ENCODE assay signal across 21 mouse cellular contexts in the genomic region with DNA sequence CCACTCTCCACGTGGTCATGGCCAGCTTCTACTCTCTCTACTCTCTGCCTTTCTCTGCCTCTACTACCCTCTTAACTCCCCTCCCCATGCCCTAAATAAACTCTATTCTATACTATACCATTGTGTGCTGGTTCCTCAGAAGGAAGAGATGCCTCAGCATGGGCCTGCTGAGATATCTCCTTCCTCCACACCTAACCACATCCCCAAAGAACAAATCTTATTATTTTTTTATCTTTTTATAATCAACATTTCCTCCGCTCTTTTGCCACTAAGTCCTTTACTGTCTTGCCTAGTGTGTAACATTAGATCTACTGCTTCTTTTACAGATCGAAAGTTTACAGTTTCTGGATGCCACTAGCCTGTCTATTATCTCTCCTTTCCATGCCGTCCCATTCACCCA. TPM values are rescaled to one million over a fixed set of nuclear protein-coding genes. Genes with fewer than 3 reads are reported as not detected.
"Had no signal": no experiment of that assay in that cellular context is flagged by ENCODE, and none has a peak within 500 bp of the region (broad histone marks: within the 10 kb centered on the region; RNA-seq: fewer than 3 reads in every experiment).

No protein-coding gene starts in this region.

- H3K4me1 ChIP-seq: midbrain, embryonic 10.5 days; midbrain, embryonic 12.5 days; neural tube, embryonic 13.5 days; neural tube, embryonic 15.5 days had no signal

- H3K27me3 ChIP-seq: midbrain, embryonic 12.5 days; neural tube, embryonic 13.5 days; neural tube, embryonic 15.5 days had no signal

- H3K27ac ChIP-seq: midbrain, embryonic 10.5 days; midbrain, embryonic 12.5 days; neural tube, embryonic 13.5 days; neural tube, embryonic 15.5 days had no signal

- H3K4me3 ChIP-seq: midbrain, embryonic 10.5 days; midbrain, embryonic 12.5 days; myocyte; neural tube, embryonic 13.5 days; neural tube, embryonic 15.5 days had no signal

- H3K4me2 ChIP-seq: lung, embryonic 14.5 days; midbrain, embryonic 12.5 days; neural tube, embryonic 13.5 days; neural tube, embryonic 15.5 days had no signal

- H3K9me3 ChIP-seq: midbrain, embryonic 10.5 days; midbrain, embryonic 12.5 days; neural tube, embryonic 13.5 days; neural tube, embryonic 15.5 days had no signal

- ATAC-seq: midbrain, embryonic 16.5 days had no signal

- H3K9ac ChIP-seq: lung, embryonic 14.5 days; midbrain, embryonic 12.5 days; neural tube, embryonic 13.5 days; neural tube, embryonic 15.5 days had no signal

- H3K36me3 ChIP-seq: midbrain, embryonic 10.5 days; midbrain, embryonic 12.5 days; neural tube, embryonic 13.5 days; neural tube, embryonic 15.5 days had no signal

- DNase-seq: lung, adult 18-20 months; lung, embryonic 14.5 days; lung, postnatal 10 days; lung, postnatal 4 days; midbrain, embryonic 14.5 days; retina, postnatal 1 day; right cerebral cortex, adult 18-20 months; right cerebral cortex, postnatal 25 days; right cerebral cortex, postnatal 4 days; spleen, adult 18-20 months; thymus, adult 18-20 months; thymus, postnatal 14 days; thymus, postnatal 36 days had no signal

RNA-seq across cellular contexts. Expression of gene Adam21, which starts 21.1 kb away (rescaled TPM):
- total RNA-seq: megakaryocyte, adult 5-6 weeks; megakaryocyte-erythroid progenitor cell, adult 5-6 weeks had no signal
